Mouse (Mus musculus) urinary bladder, postnatal 4 days (tissue): ENCODE data around the gene Shc4.
A peak's percentile ranks its signal among the peaks of the same experiment; 100 is the strongest.

Source experiments
- DNase-seq, 2 experiments: peaks; one replicate each; pipeline ENCODE4 v3.0.0; 2021 to 2022; ENCODE audit warnings: low spot score in 2 of 2

The Shc4 gene

GRCm38 (mm10) chr2:125684559-125685440, 39.1 kb downstream of the Shc4 start:
- DNase-seq: no peak

DNA sequence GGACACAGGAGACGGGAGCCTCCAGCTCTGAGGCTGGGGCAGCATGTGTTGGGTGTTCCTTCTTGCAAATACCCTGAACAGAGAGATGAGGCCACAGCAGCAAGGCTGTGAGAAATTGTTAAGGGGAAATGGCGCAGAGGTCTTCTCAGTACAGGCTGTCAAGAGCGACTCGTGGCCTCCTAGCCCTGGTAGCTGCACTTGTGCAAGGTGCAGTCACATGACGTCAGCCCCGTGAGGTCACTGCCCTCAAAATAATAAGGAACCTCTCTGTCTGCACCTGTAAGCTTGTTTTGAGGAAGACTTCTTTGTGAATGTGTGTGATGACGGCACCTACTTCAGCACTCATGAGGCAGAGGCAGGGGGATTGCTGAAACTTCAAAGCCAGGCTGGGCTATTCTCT, 40.1 kb downstream of the Shc4 start:
- DNase-seq: no peak

GRCm38 (mm10) chr2:125681811-125682210, 42.1 kb downstream of the Shc4 start:
- no peak for DNase-seq

- peak; percentile 78 to 81 for DNase-seq
These were observed 50.9 kb downstream of the Shc4 start, which contains the start of gene Eid1 for GRCm38 (mm10) chr2:125672957-125673631. Gene Eid1 (plus strand): TSS chr2:125673095.

GRCm38 (mm10) chr2:125672568-125672956, 51.4 kb downstream of the Shc4 start:
- DNase-seq: peak in 1 of 2 experiments; percentile 26

GRCm38 (mm10) chr2:125670846-125671245, 53.1 kb downstream of the Shc4 start:
- DNase-seq: no peak

DNA sequence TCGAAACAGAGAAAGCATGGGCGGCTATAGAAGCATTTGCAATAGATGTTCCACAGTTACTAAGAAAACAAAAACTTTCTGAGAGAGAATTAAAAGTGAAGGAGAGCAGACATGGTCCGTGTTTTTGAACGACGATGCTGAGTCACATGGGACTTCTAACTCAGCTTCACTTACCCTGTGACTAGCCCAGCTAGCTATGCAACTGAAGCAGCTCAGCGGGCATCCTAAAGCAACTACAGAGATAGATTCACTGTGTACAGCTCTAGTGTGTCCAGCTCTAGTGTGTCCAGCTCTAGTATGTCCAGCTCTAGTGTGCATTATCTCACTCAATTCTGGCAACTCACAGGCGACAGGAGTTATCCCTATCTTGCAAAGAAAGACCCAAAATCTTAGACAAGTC, 56.2 kb downstream of the Shc4 start:
- no peak for DNase-seq

DNA sequence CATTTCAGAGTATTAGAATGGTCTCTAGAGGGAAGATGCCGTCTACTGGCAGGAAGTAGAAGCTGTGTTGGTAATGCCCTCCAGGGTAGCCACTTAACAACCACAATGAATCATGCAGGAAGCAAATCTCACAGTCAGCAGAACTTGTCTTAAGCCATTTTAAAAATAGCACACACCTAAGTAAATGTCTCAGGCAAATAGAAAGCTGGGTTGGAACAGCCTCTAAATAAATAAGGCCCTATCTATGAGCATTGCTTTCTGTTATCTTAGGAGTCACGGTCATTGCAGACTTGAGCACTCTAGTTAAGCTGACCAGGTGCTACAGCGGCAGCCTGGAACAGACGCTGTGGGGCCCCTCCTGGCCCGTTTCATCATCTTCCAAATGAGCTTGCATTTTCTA, 56.8 kb downstream of the Shc4 start:
- DNase-seq: no peak

DNA sequence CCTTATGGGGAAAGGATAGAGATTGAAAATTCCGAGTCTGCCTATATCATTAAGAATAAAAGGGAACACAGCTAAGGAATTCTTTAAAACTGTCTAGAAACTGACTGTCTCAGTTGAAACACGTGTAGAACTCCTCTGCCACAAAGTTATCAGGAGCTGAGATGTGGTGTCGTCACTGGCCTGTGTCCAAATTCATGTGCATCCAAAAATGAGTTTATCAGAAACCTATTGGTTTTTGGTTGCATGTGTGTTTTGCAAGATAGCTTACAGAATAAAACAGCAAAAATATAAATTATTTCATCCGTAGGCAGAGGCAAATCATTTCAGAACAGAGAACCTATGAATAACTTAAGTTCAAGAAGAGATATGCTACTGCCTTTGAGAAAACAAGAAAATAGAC, 57.3 kb downstream of the Shc4 start:
- DNase-seq: no peak

DNA sequence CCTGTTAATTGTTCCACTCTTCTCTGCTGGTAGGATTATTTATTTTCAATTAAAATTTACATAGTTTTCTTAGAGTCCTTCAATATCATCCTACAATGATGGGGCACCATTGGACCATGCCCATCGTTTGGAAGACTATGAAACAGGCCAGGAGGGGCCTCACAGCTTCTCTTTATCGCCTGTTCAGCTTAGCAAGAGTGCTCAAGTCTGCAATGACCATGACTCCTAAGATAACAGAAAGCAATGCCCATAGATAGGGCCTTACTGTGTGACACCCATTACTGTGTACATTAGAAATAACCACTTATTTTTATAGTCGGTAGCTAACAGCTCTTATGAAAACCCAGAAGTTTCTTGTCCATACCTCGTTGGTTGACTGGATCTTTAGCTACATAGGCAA, 58.0 kb downstream of the Shc4 start:
- no peak for DNase-seq

DNA sequence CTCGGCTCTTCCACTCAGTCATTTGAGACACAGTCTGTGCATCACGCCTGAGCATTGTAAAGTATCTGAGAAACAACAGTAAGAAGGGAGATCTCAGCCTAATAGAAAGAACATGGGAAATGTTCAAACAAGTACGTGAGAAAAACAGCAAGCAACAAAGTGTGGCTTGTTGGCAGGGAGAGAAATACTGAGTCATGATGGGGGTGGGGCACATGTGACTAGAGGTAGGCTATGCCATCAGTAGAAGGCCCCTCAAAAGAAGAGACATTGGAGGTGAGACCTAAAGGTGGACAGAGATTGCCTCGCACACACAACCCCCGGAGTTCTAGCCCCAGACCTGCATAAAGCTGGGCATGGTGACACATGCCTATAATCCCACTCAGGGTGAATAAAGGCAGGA, 58.7 kb downstream of the Shc4 start:
- no peak for DNase-seq

GRCm38 (mm10) chr2:125662517-125662916, 61.4 kb downstream of the Shc4 start:
- DNase-seq: no peak

DNA sequence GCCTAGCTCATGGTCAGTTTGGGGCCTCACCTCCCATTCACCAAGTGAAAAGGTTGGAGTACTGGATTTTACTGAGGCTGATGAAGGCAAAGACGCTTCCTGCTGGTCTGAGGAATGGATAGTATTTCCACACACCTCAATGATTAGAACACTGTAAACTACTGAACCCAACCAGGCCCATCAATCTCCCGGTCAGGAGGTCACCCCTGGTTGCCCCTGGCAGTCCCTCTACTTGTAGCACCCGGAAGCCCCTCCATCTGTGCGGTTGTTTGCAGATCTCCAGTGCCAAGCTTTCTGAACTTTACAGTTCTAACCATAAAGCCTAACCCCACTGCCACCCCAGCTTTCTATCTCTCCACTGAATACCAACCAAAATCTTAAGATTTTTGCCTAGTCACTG, 62.8 kb downstream of the Shc4 start:
- DNase-seq: no peak

GRCm38 (mm10) chr2:125660537-125661130, 63.3 kb downstream of the Shc4 start:
- no peak for DNase-seq

GRCm38 (mm10) chr2:125659823-125660536, 64.0 kb downstream of the Shc4 start:
- no peak for DNase-seq

GRCm38 (mm10) chr2:125655391-125655790, 68.6 kb downstream of the Shc4 start:
- no peak for DNase-seq

DNA sequence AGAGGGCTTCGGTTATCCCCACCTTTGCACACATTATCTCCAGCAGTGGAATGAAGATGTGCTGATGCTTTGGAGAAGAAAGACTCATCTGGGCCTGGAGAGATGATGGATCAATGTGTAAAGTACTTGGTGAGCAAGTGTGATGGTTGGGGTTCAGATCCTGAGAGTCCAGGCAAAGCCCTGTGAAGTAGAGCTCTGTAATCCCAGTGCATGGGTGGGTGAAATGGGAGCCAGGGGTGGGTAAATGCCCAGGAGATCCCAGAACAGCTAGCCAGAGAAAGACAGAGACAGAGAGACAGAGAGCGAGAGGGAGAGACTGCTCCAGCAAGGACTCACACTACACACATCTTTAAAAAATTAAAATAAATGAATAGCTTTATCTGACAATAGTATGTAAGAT, 70.7 kb downstream of the Shc4 start:
- DNase-seq: no peak

- no peak for DNase-seq
These were observed 72.4 kb downstream of the Shc4 start for GRCm38 (mm10) chr2:125651563-125651962.

GRCm38 (mm10) chr2:125650742-125651352, 73.1 kb downstream of the Shc4 start:
- no peak for DNase-seq

- DNase-seq: no peak
These were observed 73.9 kb downstream of the Shc4 start for GRCm38 (mm10) chr2:125650038-125650437.

DNA sequence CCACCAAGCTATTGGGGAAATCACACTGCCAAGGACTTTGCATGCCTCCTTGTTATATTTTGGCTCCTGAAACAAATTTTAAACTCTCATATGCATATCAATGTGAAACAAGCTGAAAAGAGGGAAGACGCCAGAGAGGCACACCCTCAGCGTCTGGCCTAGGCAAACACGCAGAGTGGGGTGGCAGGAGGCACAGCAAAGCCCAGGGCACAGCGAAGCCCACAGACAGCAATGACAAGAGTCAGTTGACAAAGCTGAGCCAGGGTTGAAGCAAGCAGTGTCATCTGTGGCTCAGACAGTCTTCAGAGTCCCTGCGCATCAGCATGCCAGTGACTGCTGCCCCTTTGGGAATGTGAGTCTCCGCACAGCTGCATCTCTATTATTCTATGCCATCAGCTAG, 79.0 kb downstream of the Shc4 start:
- DNase-seq: no peak

DNA sequence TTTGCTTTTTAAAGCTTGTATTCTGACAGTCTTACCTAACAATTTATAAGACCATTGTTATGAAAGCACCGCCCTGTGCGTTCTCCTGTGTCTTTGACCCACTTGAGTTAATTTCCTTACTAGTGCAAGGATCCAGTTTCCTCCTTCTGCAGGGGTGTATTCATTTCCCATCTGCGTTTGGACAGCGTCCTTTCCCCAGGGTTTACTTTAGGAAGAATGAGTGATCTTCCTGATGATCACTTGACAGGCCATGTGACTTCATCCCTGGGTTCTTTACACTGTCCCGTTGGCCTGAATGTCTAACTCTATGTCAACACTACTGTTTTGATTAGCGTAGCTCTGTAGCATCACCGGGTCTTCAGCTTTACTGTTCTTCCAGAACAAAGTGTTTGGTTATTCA, 86.6 kb downstream of the Shc4 start:
- DNase-seq: no peak
